Mouse (Mus musculus) activated CD4-positive, CD25-positive, alpha-beta regulatory T cell, adult 4 months (primary cell): ENCODE measurements around the gene Rhobtb3. TPM values are rescaled to one million over a fixed set of nuclear protein-coding genes. Genes with fewer than 3 reads are reported as not detected.
"Not testable (repeated sequence)": the region's sequence is repeated elsewhere in the genome, so short reads cannot be mapped to it uniquely, and the experiment has no call there.

ENCODE experiments used
- ATAC-seq: one replicate; pipeline ENCODE4 v1.8.0; 2017
- polyA plus RNA-seq, 2 experiments: library from polyadenylated mRNA; unstranded; fragments of 100-300 nt; shearing (Covaris generic); gene quantifications; one replicate each; pipeline ENCODE4 v1.2.1; 2017

The Rhobtb3 gene
- polyA plus RNA-seq, 2 experiments from 2014 or later = not detected

DNA sequence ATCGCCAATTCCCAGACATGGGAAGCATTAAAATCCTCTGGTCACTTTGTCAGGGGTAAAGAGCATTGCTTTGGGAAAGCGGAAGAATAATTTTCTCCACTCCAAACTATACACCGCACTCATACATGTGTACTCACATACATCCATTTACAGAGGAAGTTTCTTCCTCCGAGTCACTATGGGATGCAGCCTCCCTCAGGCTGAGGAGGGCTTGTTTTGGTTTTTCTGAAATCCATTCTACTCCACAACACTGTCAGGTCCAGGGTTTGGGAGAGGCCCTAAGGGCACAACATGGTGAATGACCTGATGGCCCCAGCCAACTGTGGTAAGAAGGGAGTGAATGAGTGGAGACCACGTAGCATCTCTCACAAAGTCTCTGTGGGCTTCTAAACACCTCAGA, 14.7 kb downstream of the Rhobtb3 start:
- ATAC-seq = not testable (repeated sequence)

DNA sequence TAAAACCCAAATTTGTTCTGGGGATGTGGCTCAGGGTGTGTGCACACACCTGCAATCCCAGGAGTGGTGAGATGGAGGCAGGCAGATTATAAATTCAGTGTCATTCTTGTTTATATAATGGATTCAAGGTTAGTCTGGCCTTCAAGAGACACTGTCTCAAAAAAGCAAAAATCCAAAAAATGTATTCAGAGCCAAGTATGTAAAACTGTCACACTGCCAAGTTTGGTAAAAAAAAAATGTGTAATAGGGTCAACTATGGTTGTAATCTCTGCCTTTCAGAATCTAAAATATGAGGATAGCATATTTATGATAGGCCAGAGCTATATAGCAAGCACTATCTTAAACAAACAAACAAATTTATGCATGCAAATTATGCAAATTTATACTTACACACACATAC, 15.8 kb downstream of the Rhobtb3 start:
- no peak for ATAC-seq

DNA sequence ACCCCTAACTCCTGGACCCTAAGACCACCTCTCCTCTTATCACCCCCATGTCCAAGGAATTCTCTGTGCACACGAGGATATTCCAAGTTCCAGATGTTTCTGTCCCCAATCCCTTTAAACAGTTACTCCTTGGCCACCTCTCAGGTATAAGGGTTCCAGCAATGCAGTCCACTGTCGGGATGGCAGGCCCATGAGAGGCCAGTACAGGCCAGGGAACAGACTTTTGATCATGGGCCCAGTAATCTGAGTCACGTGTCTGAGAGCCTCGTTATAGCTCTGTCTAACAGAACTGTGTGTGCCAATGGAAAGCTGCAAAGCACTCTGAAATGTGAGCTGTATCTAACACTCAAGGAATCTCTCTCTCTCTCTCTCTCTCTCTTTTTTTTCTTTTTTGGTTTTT, 29.6 kb downstream of the Rhobtb3 start:
- ATAC-seq = no peak

DNA sequence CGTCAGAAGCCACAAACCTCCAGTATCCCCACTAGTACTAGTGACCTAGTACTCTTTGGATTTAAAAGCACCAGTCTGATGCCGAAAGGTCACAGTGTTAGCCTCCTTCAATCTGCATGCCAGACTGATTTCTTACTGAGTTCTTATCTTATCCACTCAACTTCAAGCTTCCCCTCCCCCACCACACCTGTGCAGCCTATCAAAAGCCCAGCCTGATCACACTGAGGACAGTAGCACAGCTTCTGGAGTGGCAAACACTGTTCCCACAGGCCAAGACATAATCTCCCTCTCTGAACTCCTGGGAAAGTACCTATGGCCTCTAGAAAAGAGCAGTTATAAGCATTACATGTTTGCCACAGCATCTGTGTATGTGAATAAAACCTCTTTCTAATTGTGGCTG, 35.5 kb downstream of the Rhobtb3 start:
- no peak for ATAC-seq

DNA sequence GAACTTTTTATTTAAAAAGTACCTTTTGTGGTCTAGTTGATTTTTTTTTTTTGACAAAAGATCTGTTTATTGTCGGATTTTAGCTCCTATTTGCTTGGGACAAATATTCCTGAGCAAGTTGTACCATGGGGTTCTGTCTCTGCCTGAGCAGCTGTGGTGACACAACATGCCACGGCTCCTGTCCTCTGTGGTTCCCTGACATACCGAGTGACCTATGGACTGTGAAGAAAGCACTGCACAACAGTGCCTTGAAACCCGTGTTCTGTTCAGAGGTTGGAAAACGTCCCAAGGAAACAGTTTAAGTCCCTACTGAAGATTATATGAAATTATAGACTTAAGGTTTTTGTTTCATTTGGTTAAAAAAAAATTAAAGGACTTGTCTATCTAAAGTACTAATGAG, 36.6 kb downstream of the Rhobtb3 start:
- no peak for ATAC-seq

DNA sequence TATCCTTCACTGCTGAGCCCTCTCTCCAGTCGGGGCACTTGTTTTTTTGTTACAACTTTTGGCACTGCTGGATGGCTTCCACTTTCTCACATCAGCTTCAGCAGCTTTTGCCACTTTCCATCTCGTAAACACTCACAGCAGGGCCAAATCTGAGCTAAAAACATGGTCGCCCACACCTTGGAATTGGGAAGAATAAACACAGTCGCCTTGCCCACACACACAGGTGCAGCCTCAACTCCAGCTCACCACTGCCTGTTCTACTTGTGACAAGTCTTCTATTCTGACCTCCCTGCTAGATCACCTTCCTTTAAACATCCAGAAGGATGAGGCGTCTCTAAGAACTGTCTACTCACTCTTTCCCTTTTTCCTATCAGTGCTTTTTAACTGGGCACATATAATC, 39.1 kb downstream of the Rhobtb3 start:
- no peak for ATAC-seq

DNA sequence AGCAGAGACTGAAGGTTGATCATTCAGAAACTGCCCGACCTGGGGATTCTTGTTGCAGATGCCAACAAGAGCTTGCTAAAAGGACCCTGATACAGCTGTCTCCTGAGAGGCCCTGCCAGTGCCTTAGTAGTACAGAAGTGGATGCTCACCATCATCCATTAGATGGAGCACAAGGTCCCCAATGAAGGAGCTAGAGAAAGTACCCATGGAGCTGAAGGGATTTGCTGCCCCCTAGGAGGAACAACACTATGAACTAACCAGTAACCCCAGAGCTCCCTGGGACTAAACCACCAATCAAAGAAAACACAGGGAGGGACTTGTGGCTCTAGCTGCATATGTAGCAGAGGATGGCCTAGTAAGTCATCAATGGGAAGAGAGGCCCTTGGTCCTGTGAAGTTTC, 42.8 kb downstream of the Rhobtb3 start:
- ATAC-seq = not testable (repeated sequence)

DNA sequence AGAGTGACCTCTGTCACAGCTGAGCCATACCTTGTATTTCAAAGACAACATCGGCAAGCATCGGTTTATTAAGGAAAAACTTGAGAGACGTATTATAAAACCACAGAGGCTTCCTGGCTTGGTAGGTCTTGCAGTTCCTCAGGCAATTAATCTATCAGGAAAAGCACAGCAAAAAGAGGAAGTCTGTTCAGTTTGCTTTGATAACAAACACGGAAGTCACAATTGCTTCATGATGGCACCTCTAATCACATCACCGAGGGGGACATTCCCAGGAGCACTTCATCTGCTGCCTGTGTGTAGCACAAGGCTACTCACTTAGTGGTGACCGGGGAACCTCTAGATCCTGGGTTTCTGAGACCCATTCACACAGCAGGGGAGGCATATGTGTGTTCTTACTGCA, 50.8 kb downstream of the Rhobtb3 start:
- ATAC-seq = no peak

DNA sequence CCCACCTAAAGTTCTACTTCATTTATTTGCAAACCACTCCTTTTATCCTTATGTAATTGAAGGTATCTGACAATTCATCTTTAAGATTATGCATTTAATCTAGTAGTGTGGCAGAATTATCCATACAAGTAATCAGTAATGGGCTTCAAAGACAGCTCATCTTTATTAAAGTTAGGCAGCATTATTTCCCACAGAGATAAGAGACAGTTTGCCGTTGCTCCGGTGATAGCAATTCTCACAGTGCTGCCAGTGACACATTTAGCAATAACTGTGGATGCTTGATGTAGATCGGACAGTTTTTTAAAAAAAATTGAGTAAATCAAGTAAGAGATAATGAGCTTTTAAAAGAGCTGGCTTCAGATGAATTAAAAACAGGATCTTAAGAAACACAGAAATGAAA, 51.4 kb downstream of the Rhobtb3 start:
- no peak for ATAC-seq

DNA sequence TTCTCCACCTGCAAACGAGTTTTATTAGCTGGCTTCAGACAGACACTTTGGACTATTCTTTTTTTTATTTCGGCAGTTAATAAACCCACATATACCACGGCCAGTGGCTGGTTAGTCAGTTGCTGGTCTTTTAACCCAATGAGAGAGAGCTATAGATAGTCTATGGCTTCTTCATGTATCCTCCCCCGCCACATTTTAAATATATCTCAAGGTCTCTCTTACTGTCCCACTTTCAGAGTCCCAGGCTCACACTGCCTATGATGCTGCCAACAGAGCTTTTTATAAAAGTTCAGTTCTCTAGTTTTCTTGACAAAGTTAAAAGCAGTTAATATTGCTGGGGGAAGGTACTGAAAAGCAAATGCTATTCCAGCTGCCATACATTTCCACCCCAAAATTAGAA, 51.9 kb downstream of the Rhobtb3 start:
- no peak for ATAC-seq

DNA sequence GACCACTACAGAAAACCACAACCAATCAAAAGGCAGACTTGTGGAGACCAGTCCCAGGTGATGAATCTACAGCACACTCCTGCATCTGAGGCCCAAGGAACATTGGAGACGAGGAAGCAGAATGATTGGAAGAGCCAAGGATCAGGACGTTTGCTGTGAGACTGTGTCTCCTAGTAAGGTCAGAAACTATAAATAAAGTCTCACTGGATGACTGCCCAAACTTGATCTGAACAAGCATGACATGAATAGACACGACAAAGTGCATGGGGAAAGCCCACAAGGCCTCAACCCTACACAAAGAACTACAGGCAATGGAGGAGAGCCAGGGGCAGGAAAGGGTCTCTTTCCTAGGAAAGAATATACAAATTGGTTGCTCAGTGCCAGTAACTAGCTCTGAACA, 59.9 kb downstream of the Rhobtb3 start:
- no peak for ATAC-seq

DNA sequence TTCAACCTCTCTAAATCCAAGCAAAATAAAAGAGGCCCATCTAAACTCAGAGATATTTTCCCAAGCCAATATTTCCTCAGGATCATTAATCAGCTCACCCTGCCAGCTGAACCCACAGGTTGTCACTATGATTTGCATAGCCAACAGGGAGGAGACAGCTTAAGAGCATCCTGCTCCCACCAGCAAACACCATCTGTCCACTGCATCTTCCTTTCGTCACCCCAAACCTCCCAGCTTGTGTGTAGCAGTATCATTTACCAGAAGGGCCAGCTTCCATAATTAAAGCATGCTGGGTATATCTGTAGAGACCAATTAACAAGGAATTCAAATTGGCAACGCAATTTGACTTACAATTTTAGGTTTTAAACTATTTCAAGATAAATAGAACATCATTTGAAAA, 63.2 kb downstream of the Rhobtb3 start:
- ATAC-seq = no peak

DNA sequence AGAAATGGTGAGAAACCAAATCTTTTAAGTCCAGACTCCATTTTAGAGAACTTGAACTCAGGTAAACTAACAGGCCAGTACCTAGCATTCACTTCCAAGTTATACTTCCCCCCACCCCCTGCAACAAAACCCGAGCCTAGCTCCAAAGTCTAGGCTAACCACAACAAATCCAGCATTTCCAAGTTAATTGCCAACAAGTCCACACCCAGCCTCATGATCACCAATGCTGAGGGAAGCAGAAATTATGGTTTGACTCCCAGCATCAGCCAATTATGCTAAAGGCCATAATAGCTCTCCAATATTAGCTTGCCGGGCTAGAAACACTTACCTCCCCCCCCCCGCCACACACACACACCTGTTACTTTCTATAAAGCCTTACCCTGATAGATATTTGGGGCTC, 64.0 kb downstream of the Rhobtb3 start:
- no peak for ATAC-seq

DNA sequence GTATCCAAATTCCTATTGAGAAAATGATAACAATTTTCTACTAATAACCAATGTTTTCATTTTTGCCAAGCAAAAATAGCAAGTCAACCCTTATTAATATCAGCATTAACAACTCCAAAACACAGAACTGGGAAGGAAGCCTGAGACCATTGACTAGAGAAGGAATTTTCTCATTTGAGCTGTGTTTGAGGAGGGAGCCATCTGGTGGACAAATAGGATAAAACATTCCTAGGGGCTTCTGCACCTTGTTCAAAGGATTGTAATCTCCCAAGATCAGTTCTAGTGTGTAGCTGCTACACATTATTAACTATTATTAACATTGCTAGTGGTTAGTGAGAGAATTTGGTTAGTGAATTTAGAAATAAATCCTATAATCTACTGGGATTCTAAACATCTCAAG, 65.8 kb downstream of the Rhobtb3 start:
- peak; percentile 80 for ATAC-seq

DNA sequence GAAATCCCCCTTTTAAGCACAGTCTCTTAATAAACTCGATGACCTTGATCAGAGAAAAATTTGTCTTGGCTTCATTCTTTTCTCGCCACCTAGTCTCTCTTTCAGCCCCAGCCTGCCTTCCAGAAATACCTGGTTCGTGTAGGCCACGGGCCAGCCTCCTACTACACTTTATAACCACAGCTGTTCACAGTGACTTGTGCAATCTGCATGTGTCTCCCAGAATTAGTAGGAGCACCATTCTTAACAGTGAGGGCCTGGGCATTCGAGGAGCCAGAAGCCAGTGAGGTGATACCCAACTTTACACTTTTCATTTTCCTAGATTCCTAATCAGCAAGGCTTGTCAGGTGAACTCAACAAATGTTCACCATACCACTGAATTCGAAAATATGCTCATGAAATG, 67.1 kb downstream of the Rhobtb3 start:
- no peak for ATAC-seq

DNA sequence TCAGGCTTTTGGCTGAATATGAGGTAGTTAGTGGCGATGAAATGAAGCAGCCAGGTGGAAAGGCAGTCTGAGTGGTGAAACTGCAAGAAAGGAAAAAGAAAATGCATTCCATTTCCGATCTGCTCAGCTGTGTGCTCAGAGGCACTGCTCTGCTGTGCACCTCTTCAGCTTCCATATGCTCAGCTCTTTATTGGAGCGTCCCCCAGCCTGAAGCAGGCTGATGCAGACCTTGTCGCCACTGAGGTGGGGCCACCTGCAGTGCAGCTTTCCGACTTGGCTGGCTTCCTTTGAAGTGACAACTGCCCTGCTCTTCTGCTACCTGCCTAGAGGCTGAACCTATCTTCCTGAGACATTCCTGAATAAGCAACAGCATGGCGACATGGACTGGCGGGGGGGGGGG, 67.5 kb downstream of the Rhobtb3 start:
- ATAC-seq = not testable (repeated sequence)

DNA sequence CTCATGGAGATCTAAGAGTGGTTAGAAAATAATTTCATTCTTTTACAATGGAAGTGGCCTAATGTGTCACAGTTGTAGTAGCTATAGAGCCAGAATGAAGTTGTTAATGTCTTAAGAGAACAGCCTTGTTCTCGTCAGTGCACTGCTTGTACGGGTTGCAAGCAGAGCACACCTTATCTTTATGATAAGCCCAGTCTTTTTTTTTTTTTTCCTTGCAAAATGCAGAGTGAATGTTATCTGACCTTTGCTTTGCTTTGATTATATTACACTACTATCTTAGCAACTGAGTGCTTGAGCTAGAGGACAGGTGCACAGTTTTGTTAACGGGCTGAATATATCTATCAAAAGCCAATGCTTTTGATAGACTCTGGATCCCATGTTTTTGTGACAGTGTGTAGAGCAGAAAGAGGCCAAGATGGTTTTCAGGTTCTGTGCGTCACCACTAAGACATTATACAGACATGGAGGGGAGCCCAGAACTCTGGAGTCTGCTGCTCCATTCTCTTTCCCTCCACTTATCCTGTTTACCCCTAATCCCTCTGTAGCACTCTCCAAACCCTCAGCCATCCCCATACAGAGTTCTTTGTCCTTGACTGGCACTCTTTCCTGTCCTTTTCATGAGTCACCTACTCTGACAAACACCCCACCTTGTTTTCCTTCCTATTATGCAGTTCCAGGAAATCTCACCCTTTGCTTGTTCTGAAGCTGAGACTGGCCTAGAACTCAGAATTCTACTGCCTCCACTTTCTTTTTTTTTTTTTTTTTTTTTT, 68.9 kb downstream of the Rhobtb3 start:
- no peak for ATAC-seq

DNA sequence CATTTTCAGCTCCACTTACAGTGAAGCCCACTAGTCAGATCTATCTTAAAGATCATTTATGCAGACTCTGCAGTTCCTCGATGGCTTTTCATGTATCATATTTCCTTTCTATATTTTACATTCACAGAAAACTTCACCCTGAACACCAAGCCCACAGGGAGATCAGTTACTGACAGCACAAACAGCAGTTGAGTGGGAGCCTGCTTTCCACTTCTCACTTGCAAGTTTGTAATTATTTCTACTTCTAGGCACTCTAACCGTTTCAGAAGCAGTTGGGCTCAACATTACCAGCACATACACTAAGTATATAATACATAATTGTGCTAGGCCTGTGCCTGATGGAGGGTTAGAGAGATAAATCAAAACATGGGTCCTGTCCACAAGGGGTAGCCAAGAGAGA, 75.8 kb downstream of the Rhobtb3 start:
- ATAC-seq = no peak

DNA sequence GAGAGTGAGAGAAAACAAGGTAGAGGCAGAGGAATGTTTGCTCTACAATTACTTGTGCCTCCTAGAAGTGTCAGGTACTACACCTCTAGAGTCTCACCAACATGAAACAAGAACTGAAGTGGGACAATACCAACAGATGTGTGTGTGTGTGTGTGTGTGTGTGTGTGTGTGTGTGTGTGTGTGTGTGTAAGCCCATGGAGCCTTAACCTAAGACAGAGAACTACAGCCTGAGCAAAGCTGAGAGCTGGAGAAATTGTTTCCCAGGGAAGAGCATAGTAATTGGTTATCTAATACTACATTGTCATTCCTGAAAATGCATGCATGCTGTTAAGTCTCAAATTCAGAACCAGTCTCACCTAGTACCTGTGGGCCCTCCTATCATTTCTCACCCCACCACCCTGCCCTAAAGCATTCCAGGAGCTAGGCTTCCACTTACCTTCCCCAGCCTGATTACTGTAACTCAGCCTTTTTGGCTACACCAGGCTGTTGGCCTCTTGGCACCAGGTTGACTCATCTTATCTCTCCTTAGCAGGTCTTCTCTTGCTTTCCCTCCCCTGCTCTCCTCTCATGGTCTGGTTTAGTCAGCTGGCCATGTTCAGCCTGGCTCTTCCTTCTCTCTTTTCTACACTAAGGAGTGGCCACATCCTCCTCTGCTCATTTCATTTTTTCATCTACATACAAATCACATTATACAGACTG, 78.1 kb downstream of the Rhobtb3 start:
- no peak for ATAC-seq

DNA sequence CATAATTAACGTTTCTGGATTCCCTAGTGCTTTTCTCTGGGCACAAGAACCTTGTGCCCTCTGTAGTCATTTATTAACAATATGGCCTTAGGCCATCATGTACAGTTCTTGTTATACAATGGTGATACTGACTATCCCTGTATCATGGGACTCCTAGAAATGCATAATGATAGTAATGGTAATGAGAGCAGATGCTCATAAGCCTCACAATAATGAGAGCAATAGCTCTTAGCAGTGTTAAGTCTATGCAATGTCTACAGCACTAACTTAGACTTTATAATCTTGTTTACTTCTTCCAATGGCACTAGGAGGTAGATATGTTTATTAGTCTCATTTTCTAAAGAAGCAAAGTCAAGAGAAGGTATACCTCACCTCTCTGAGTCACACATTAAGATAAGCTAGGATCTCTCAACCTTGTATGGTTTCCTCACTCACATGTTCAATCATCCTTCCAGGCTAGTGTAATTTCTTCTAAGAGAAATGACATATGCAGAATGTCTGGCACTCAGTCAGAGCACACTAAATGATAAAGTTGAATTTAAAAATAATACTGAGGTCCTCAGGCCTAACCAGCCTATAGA, 84.4 kb downstream of the Rhobtb3 start:
- no peak for ATAC-seq

DNA sequence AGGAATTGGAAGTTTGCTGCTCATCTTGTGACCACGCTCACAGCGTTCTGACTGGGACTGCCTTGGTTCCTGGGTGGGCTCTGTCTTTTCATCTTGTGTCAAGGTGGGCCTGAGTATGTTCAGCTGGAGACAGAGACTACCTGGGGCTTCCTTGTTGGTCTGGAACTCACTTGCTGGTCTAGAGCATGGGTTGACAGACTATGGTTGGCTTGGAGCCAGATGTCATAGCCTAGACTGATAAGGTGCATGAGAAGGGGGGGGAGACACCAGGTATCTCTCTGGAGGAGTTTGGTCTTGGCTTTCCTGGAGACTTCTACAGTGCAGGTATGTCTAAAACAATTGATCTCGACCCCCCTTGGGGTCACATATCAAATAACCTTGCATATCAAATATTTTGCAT, 90.6 kb downstream of the Rhobtb3 start:
- ATAC-seq = no peak

DNA sequence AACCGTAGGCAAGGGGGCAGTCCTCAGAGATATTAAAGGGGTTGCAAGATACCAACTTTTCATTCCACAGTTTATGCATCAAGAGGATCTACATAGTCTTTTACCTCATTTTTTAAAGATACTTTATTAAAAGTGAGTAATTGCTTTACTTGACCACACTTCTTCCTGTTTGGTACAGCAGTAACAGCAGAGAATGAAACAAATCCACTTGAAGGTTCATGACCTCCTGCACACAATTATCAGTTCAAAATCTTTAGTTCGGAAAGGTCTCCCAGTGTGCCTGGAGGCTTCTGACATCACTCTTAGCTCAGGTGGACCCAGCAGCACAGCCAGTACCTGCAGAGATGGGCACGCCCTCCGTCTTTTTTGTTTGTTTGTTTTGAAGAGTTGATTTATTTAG, 91.7 kb downstream of the Rhobtb3 start:
- ATAC-seq = peak; percentile 59

DNA sequence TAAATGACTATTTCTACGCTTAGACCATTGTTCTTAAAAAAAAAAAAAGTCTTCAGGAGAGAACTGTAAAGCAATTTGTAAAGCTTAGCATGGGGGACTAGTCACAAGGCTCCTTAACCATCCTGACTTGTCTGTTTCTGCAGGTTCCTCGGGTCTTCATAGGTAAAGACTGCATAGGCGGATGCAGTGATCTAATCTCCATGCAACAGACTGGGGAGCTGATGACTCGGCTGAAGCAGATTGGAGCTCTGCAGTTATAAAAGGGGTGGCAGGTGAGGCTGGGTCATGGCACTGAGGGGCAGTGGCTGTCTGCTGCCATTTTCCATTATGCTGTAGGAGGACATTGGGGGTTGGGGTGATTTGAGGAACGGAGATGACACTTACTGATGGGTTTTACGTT, 96.7 kb downstream of the Rhobtb3 start:
- no peak for ATAC-seq

DNA sequence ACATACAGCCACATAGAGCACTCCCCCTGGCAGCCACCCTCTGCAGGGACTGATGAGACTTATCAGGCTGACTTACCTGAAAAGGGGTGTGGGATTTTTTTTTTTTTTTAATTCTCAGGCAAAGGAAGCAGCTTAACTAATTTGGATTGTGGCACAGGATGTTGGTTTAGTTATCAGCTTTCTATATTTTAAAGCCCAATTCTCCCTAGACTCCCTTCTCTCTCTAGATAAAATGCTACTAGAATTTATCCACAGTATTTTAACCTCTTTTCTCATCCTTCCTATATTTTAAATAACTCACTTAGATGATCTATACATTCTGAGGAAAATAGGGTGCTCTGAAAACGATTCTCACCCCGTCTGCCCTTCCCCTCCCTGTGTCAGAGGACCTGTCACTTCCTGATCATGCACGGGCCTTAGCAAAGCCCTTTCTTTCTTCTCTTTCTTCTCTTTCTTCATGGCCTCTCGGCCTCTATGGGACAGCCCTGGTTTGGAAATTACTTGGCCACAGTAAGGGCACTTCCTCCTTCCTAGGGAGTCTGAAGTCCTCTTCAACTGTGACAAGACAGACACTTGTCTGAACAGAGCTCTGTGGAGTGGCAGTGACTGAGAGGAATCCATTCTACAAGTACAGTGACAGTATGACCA, 98.1 kb downstream of the Rhobtb3 start:
- ATAC-seq = peak; percentile 59
